Mouse (Mus musculus) kidney, adult 8-10 months (tissue): Measurements from ENCODE around the gene Samd14.

Experiments
- DNase-seq, 2 experiments: peaks; one replicate each; pipeline ENCODE4 v3.0.0; 2022

Gene Samd14

DNA sequence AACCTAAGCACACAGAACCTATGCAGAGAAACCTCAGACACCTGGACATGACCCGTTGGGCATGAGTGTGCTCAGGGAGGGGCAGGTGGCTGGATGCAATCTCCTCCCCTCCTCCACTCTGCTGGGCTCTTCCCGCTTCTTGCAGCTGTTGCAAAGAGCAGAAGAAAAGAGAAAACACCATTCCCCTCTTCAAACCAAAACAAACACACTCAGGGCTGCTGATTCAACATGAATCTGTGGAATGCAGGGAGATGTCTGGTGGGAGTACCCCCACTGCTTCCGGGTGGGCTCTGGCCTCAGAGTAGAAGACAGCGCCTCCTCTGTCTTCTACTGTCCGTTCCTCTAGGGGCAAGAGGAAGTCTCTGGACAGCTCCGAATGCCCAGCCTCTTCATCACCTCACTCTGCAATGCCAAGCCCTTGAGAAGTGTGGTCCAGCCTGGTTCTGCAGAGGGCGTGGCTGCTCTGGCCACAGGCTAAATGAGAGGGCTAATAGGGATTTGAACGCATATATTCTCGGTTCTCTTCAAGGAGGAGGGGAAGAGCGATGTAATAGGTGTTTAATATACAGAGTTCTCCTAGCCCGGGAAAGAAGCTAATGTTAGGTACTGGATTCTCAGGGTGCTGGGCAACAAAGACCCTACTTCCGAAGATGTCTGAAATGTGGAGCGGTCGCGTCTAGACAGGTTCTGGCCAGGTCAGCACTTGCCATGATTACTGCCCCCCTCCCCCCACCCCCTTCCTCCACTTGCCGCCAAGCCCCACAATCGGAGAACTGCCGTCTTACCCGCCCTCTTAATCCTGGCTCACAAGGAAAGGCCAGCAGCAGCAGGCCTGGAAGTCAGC, 65.7 kb downstream of the Samd14 start:
- DNase-seq = no peak
